24 mouse cellular contexts compared by ENCODE assay signal in genomic region chr1:35072811-35073210, GRCm38 (mm10).
DNase-seq lines count a peak whose midpoint lies in the region; ATAC-seq and TF ChIP-seq lines count a peak whose summit lies in the region.
"Had no signal": no experiment of that assay in that cellular context is flagged by ENCODE, and none has a peak within 500 bp of the region (broad histone marks: within the 10 kb centered on the region; RNA-seq: fewer than 3 reads in every experiment).

No protein-coding gene starts in this region.

- TF ChIP-seq CTCF in intestine, postnatal 0 days (IDR thresholded peaks at IDR 0.05; ENCODE audit: low read depth), result peak; percentile 26; the same call in 1 of the 2 replicates
- peak; percentile 17 for TF ChIP-seq CTCF in Patski (IDR thresholded peaks at IDR 0.05)

- POLR2A ChIA-PET in Patski (lab: Charles Lee), result no interaction called here

- H3K27me3 ChIP-seq in intestine, postnatal 0 days (replicated peaks; ENCODE audit: control insufficient read depth, insufficient read depth, low read length), result no peaks in the 10 kb centered on the region
- no peaks in the 10 kb centered on the region for H3K27me3 ChIP-seq in intestine, embryonic 16.5 days (replicated peaks; ENCODE audit: control insufficient read depth, insufficient read depth, low read length)
- H3K27me3 ChIP-seq in Patski, result peaks cover 5% of the 10 kb centered on the region
- H3K27me3 ChIP-seq: embryonic facial prominence, embryonic 13.5 days; forebrain, embryonic 12.5 days; heart, embryonic 13.5 days; hindbrain, embryonic 12.5 days; liver, embryonic 13.5 days; megakaryocyte, embryonic 14.5 days; neural tube, embryonic 13.5 days had no signal

- H3K36me3 ChIP-seq in intestine, postnatal 0 days (ENCODE audit: control insufficient read depth, insufficient read depth), result no peaks in the 10 kb centered on the region
- no peaks in the 10 kb centered on the region for H3K36me3 ChIP-seq in intestine, embryonic 16.5 days (ENCODE audit: control insufficient read depth, insufficient read depth, low read length)
- H3K36me3 ChIP-seq: embryonic facial prominence, embryonic 13.5 days; forebrain, embryonic 12.5 days; heart, embryonic 13.5 days; hindbrain, embryonic 12.5 days; liver, embryonic 13.5 days; neural tube, embryonic 13.5 days had no signal

- no peak overlapping the region for H3K27ac ChIP-seq in intestine, postnatal 0 days (ENCODE audit: low read depth, low read length)
- H3K27ac ChIP-seq in intestine, embryonic 16.5 days (ENCODE audit: low read length), result no peak overlapping the region
- H3K27ac ChIP-seq: embryonic facial prominence, embryonic 13.5 days; forebrain, embryonic 12.5 days; heart, adult 2 months; heart, embryonic 13.5 days; hindbrain, embryonic 12.5 days; liver, embryonic 13.5 days; neural tube, embryonic 13.5 days had no signal

- no peak for ATAC-seq in intestine, postnatal 0 days
- ATAC-seq in intestine, embryonic 16.5 days, result no peak
- no peak for ATAC-seq in Patski

- no peaks in the 10 kb centered on the region for H3K9me3 ChIP-seq in intestine, postnatal 0 days (ENCODE audit: control insufficient read depth)
- H3K9me3 ChIP-seq in intestine, embryonic 16.5 days (ENCODE audit: control insufficient read depth, low read length), result no peaks in the 10 kb centered on the region
- H3K9me3 ChIP-seq: embryonic facial prominence, embryonic 13.5 days; forebrain, embryonic 12.5 days; heart, embryonic 13.5 days; hindbrain, embryonic 12.5 days; liver, embryonic 13.5 days; neural tube, embryonic 13.5 days had no signal

- CTCF ChIA-PET in Patski (lab: Charles Lee), result no interaction called here

- no peaks in the 10 kb centered on the region for H3K4me1 ChIP-seq in intestine, postnatal 0 days (replicated peaks; ENCODE audit: control insufficient read depth, insufficient read depth, low read length)
- H3K4me1 ChIP-seq in intestine, embryonic 16.5 days (ENCODE audit: control insufficient read depth, insufficient read depth, low read length), result no peaks in the 10 kb centered on the region
- H3K4me1 ChIP-seq: embryonic facial prominence, embryonic 13.5 days; forebrain, embryonic 12.5 days; heart, embryonic 13.5 days; hindbrain, embryonic 12.5 days; liver, embryonic 13.5 days; megakaryocyte, embryonic 14.5 days; neural tube, embryonic 13.5 days had no signal

- H3K9ac ChIP-seq in intestine, postnatal 0 days (ENCODE audit: low read depth, low read length), result no peak overlapping the region
- no peak overlapping the region for H3K9ac ChIP-seq in intestine, embryonic 16.5 days (ENCODE audit: low read depth, low read length)
- H3K9ac ChIP-seq: embryonic facial prominence, embryonic 13.5 days; forebrain, embryonic 12.5 days; heart, embryonic 13.5 days; hindbrain, embryonic 12.5 days; liver, embryonic 13.5 days; neural tube, embryonic 13.5 days had no signal

- H3K4me2 ChIP-seq in intestine, postnatal 0 days (replicated peaks; ENCODE audit: low read depth), result no peak overlapping the region
- H3K4me2 ChIP-seq in intestine, embryonic 16.5 days (ENCODE audit: low read depth, low read length), result no peak overlapping the region
- H3K4me2 ChIP-seq: embryonic facial prominence, embryonic 13.5 days; forebrain, embryonic 12.5 days; heart, embryonic 13.5 days; hindbrain, embryonic 12.5 days; liver, embryonic 13.5 days; neural tube, embryonic 13.5 days had no signal

- in situ Hi-C loops in Patski (cut with MboI; ENCODE audit: low pct_unique_long_range_greater_than_20kb), result no loop called here

- peak; percentile 23 for DNase-seq in ES-CJ7 (ENCODE audit: low read depth, low spot score)
- DNase-seq in Patski (ENCODE audit: low read depth, low spot score), result no peak
- DNase-seq in cerebellum, adult 8-10 months, result peak; percentile 2
- DNase-seq in ovary, adult 18-20 months (ENCODE audit: low spot score), result no peak
- DNase-seq in kidney, postnatal 4 days, result no peak
- DNase-seq: adrenal gland, postnatal 25 days; embryo, embryonic 11 days; gastrocnemius, postnatal 10 days; heart, adult 2 months; heart, postnatal 14 days; kidney, adult 2 months; kidney, postnatal 14 days; liver, embryonic 13.5 days; lung, adult 2 months; midbrain, embryonic 14.5 days had no signal

- WGBS in intestine, postnatal 0 days, result 69% methylated on average over 1 of the region's 1 CpGs
- WGBS in intestine, embryonic 16.5 days, result 74% methylated on average over 1 of the region's 1 CpGs

- H3K4me3 ChIP-seq in intestine, postnatal 0 days (ENCODE audit: low read depth, low read length), result no peak overlapping the region
- no peak overlapping the region for H3K4me3 ChIP-seq in intestine, embryonic 16.5 days (ENCODE audit: low read length)
- H3K4me3 ChIP-seq: embryonic facial prominence, embryonic 13.5 days; erythroblast, embryonic 14.5 days; forebrain, embryonic 12.5 days; heart, adult 2 months; heart, embryonic 13.5 days; hindbrain, embryonic 12.5 days; liver, embryonic 13.5 days; megakaryocyte, embryonic 14.5 days; neural tube, embryonic 13.5 days had no signal

Comparison
In these comparisons a context has a peak if more than half of its experiments do, and no peak if none do; other contexts are left out.
1. DNase-seq: peak in ES-CJ7 (single experiment) and cerebellum, adult 8-10 months (single experiment); none in Patski (single experiment), ovary, adult 18-20 months (single experiment) and kidney, postnatal 4 days (0 of 2).